Mouse (Mus musculus) embryonic facial prominence, embryonic 11.5 days (tissue): ENCODE data around the gene Atg9b. TPM values are rescaled to one million over a fixed set of nuclear protein-coding genes. Genes with fewer than 3 reads are reported as not detected.
A peak's percentile ranks its signal among the peaks of the same experiment; 100 is the strongest.

Experiments
- ATAC-seq: fragments of 200-750 bp; cut with Nextera tagmentation; replicated peaks from 2 replicates; pipeline ENCODE4 v1.8.0; 2017; ENCODE audit warnings: low read depth; ENCODE audit not compliant: insufficient number of reproducible peaks, low FRiP score, low TSS enrichment
- DNase-seq: peaks from one replicate; pipeline ENCODE4 v3.0.0-alpha.2; 2015; ENCODE audit warnings: low spot score
- H3K27ac ChIP-seq: fragments of 300-500 bp; sonication (generic); replicated peaks from 2 replicates; pipeline ENCODE4 v1.5.1; 2014; ENCODE audit warnings: mild to moderate bottlenecking, low read depth, low read length, control low read depth
- H3K27me3 ChIP-seq: fragments of 300-500 bp; sonication (generic); 2 replicates; pipeline ENCODE4 v1.6.1; 2014; ENCODE audit warnings: mild to moderate bottlenecking, low read length, moderate library complexity, mixed read lengths; ENCODE audit not compliant: control insufficient read depth, insufficient read depth
- H3K36me3 ChIP-seq: fragments of 300-500 bp; sonication (generic); replicated peaks from 2 replicates; pipeline ENCODE4 v1.6.1; 2014; ENCODE audit warnings: low read depth, mild to moderate bottlenecking, low read length, moderate library complexity, mixed read lengths; ENCODE audit not compliant: control insufficient read depth, insufficient read depth
- H3K4me1 ChIP-seq: fragments of 300-500 bp; sonication (generic); 2 replicates; pipeline ENCODE4 v1.6.1; 2014; ENCODE audit warnings: low read length, mixed read lengths; ENCODE audit not compliant: control insufficient read depth, insufficient read depth
- H3K4me2 ChIP-seq: fragments of 300-500 bp; sonication (generic); 2 replicates; pipeline ENCODE4 v1.6.1; 2014; ENCODE audit warnings: low read depth, mild to moderate bottlenecking, control low read depth, low read length, moderate library complexity
- H3K4me3 ChIP-seq: fragments of 300-500 bp; sonication (generic); 2 replicates; pipeline ENCODE4 v1.5.1; 2014; ENCODE audit warnings: low read depth, low read length, control low read depth
- H3K9ac ChIP-seq: fragments of 300-500 bp; sonication (generic); replicated peaks from 2 replicates; pipeline ENCODE4 v1.6.1; 2014; ENCODE audit warnings: mild to moderate bottlenecking, control low read depth, low read length
- H3K9me3 ChIP-seq: fragments of 300-500 bp; sonication (generic); replicated peaks from 2 replicates; pipeline ENCODE4 v1.6.1; 2016; ENCODE audit warnings: mild to moderate bottlenecking, low read length, inconsistent platforms, mixed read lengths; ENCODE audit not compliant: control insufficient read depth
- WGBS: fragments of 180-500 bp; shearing (Covaris S2); extraction: QIAGEN DNeasy Blood & Tissue Kit; methylation state at CpG from one replicate; pipeline ENCODE4 v1.1.7; 2014; 5-methylcytosine and 5-hydroxymethylcytosine counted together
- polyA plus RNA-seq: library from polyadenylated mRNA; unstranded; fragments of >200 nt; fragmentation: Nextera tagmentation; extraction: Ambion mirVana; gene quantifications from 2 replicates; pipeline ENCODE4 v1.2.1, GENCODE M21; 2014

Atg9b gene
- polyA plus RNA-seq, 1 experiment from 2014 or later: 0.21 TPM

- peak; percentile 24 for DNase-seq
- Histone ChIP-seq H3K27me3 (peaks cover 14% of the 10 kb centered on the region), H3K9me3 (no peaks in the 10 kb centered on the region)
Observed at GRCm38 (mm10) chr5:24389011-24389657, 2.8 kb downstream of the Atg9b start.

GRCm38 (mm10) chr5:24388246-24388915, 3.6 kb downstream of the Atg9b start:
- WGBS: 24% methylated on average over 25 of the region's 26 CpGs
- Histone ChIP-seq H3K4me1 (peaks cover 5% of the 10 kb centered on the region; the same call in 1 of the 2 replicates), H3K36me3 (no peaks in the 10 kb centered on the region), H3K9me3 (no peaks in the 10 kb centered on the region), H3K4me2 (peak overlapping the region; percentile 97), H3K4me3 (peak overlapping the region; percentile 43), H3K9ac (peak overlapping the region; percentile 69), H3K27ac (no peak overlapping the region), H3K27me3 (peaks cover 14% of the 10 kb centered on the region)
- DNase-seq: no peak
- no peak for ATAC-seq

More at GRCm38 (mm10) chr5:24389011-24389657, 2.8 kb downstream of the Atg9b start:
- H3K4me3 ChIP-seq: no peak overlapping the region
- ATAC-seq: no peak
- peaks cover 3% of the 10 kb centered on the region; the same call in 1 of the 2 replicates for H3K4me1 ChIP-seq
- no peak overlapping the region for H3K9ac ChIP-seq
- H3K36me3 ChIP-seq: no peaks in the 10 kb centered on the region
- no peak overlapping the region for H3K27ac ChIP-seq
- no peak overlapping the region for H3K4me2 ChIP-seq
- WGBS: 58% methylated on average over 6 of the region's 7 CpGs

- ATAC-seq: 0 out of 2 replicates have a peak, but pooled peaks have one; percentile 17
- 2% methylated on average over 73 of the region's 73 CpGs for WGBS
Observed at GRCm38 (mm10) chr5:24387264-24388241, 4.4 kb downstream of the Atg9b start.

GRCm38 (mm10) chr5:24385887-24386550, 5.9 kb downstream of the Atg9b start:
- H3K27ac ChIP-seq: no peak overlapping the region
- peaks cover 5% of the 10 kb centered on the region; the same call in 1 of the 2 replicates for H3K4me1 ChIP-seq
- H3K9me3 ChIP-seq: no peaks in the 10 kb centered on the region
- 80% methylated on average over 10 of the region's 10 CpGs for WGBS
- no peak overlapping the region for H3K9ac ChIP-seq
- ATAC-seq: no peak
- no peak overlapping the region for H3K4me2 ChIP-seq
- no peak for DNase-seq
- H3K36me3 ChIP-seq: no peaks in the 10 kb centered on the region
- no peak overlapping the region for H3K4me3 ChIP-seq
- H3K27me3 ChIP-seq: peaks cover 14% of the 10 kb centered on the region

More at GRCm38 (mm10) chr5:24387264-24388241, 4.4 kb downstream of the Atg9b start:
- Histone ChIP-seq H3K4me3 (peak overlapping the region; percentile 43), H3K9me3 (no peaks in the 10 kb centered on the region), H3K27ac (no peak overlapping the region), H3K36me3 (no peaks in the 10 kb centered on the region), H3K4me2 (peak overlapping the region; percentile 97), H3K4me1 (peaks cover 5% of the 10 kb centered on the region; the same call in 1 of the 2 replicates), H3K27me3 (peaks cover 14% of the 10 kb centered on the region), H3K9ac (peak overlapping the region; percentile 69)
- peak; percentile 67 for DNase-seq

- Histone ChIP-seq H3K9ac (no peak overlapping the region), H3K4me2 (no peak overlapping the region), H3K4me3 (no peak overlapping the region), H3K36me3 (no peaks in the 10 kb centered on the region), H3K27me3 (peaks cover 14% of the 10 kb centered on the region), H3K9me3 (no peaks in the 10 kb centered on the region), H3K4me1 (peaks cover 5% of the 10 kb centered on the region; the same call in 1 of the 2 replicates), H3K27ac (no peak overlapping the region)
- DNase-seq (no peak), ATAC-seq (no peak)
- WGBS: 87% methylated on average over 5 of the region's 5 CpGs
Observed at GRCm38 (mm10) chr5:24385374-24385773, 6.6 kb downstream of the Atg9b start.

GRCm38 (mm10) chr5:24384407-24384806, 7.5 kb downstream of the Atg9b start:
- H3K4me2 ChIP-seq: no peak overlapping the region
- no peak overlapping the region for H3K4me3 ChIP-seq
- no peak overlapping the region for H3K27ac ChIP-seq
- H3K4me1 ChIP-seq: peaks cover 5% of the 10 kb centered on the region; the same call in 1 of the 2 replicates
- no peaks in the 10 kb centered on the region for H3K36me3 ChIP-seq
- H3K9me3 ChIP-seq: no peaks in the 10 kb centered on the region
- no peak for ATAC-seq
- H3K27me3 ChIP-seq: peaks cover 14% of the 10 kb centered on the region
- WGBS: 61% methylated on average over 6 of the region's 6 CpGs
- DNase-seq: no peak
- H3K9ac ChIP-seq: no peak overlapping the region
